Mouse (Mus musculus) midbrain, embryonic 16.5 days (tissue): ENCODE results near the gene Glis1. TPM values are rescaled to one million over a fixed set of nuclear protein-coding genes. Genes with fewer than 3 reads are reported as not detected.
"Not testable (repeated sequence)": the region's sequence is repeated elsewhere in the genome, so short reads cannot be mapped to it uniquely, and the experiment has no call there.

Experiments
- ATAC-seq: fragments of 200-750 bp; cut with Nextera tagmentation; 2 replicates; pipeline ENCODE4 v1.8.0; 2017; ENCODE audit warnings: moderate TSS enrichment
- H3K27ac ChIP-seq: fragments of 300-500 bp; sonication (generic); 2 replicates; pipeline ENCODE4 v1.5.1; 2014; ENCODE audit warnings: mild to moderate bottlenecking, low read length, mixed read lengths
- H3K27me3 ChIP-seq: fragments of 300-500 bp; sonication (generic); 2 replicates; pipeline ENCODE4 v1.6.1; 2014; ENCODE audit warnings: low read depth, low read length, mixed read lengths; ENCODE audit not compliant: control insufficient read depth, insufficient read depth
- H3K36me3 ChIP-seq: fragments of 300-500 bp; sonication (generic); 2 replicates; pipeline ENCODE4 v1.6.1; 2014; ENCODE audit warnings: mild to moderate bottlenecking, low read length, moderate library complexity, mixed read lengths; ENCODE audit not compliant: control insufficient read depth, insufficient read depth
- H3K4me1 ChIP-seq: fragments of 300-500 bp; sonication (generic); 2 replicates; pipeline ENCODE4 v1.6.1; 2014; ENCODE audit warnings: mild to moderate bottlenecking, low read length, mixed read lengths; ENCODE audit not compliant: control insufficient read depth, insufficient read depth
- H3K4me2 ChIP-seq: fragments of 300-500 bp; sonication (generic); 2 replicates; pipeline ENCODE4 v1.6.1; 2014; ENCODE audit warnings: mild to moderate bottlenecking, low read length, mixed read lengths
- H3K4me3 ChIP-seq: fragments of 300-500 bp; sonication (generic); 2 replicates; pipeline ENCODE4 v1.5.1; 2014; ENCODE audit warnings: low read depth, mild to moderate bottlenecking, low read length, moderate library complexity, mixed read lengths
- H3K9ac ChIP-seq: fragments of 300-500 bp; sonication (generic); 2 replicates; pipeline ENCODE4 v1.6.1; 2014; ENCODE audit warnings: low read depth, low read length, mixed read lengths
- H3K9me3 ChIP-seq: fragments of 300-500 bp; sonication (generic); replicated peaks from 2 replicates; pipeline ENCODE4 v1.6.1; 2014; ENCODE audit warnings: mild to moderate bottlenecking, low read length, mixed read lengths; ENCODE audit not compliant: control insufficient read depth, poor library complexity, severe bottlenecking
- WGBS: fragments of 180-500 bp; shearing (Covaris S2); extraction: QIAGEN DNeasy Blood & Tissue Kit; methylation state at CpG from one replicate; pipeline ENCODE4 v1.1.7; 2014; 5-methylcytosine and 5-hydroxymethylcytosine counted together
- polyA plus RNA-seq: library from polyadenylated mRNA; unstranded; fragments of >200 nt; fragmentation: Nextera tagmentation; extraction: Ambion mirVana; gene quantifications from 2 replicates; pipeline ENCODE4 v1.2.1, GENCODE M21; 2015

Gene Glis1
- polyA plus RNA-seq, 1 experiment from 2014 or later, result 2.4 TPM

DNA sequence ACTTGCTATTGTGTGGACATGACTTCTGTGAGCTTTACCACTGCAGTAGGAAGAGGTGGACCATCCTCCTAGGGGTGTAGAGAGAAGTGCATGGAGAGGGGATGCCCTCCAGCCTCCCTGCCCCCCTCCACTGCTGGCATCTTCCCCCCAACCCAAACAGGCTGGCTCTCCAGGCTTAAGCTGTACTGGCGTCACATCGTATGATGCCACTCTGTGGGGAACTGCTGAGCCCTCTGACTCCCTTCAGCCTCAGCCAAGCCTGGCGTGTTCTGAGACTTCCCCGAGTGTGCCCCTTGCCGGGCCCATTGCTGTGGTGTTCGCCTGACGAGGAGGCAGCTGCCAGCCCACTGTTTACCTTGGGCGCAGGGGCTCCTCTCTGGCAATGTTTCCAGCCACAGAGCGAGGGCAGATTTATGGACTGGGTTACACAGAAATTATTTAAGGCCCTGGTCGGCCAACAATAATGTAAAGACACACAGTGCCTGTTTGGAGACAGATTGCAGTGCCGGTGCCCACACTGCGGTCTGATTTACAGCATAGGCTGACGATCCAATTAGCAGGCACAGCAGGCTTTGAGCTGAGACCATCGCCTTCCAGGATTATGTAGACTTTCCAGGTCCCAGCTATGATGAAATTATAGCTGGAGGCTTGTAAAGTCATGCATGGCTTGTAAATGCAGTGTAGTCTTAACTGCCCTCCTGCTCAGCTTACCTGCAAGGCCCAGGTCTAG lies 156.6 kb downstream of the Glis1 start:
- Histone ChIP-seq H3K4me2 (no peak overlapping the region), H3K9ac (no peak overlapping the region), H3K4me3 (no peak overlapping the region), H3K4me1 (no peaks in the 10 kb centered on the region; the same call in 1 of the 2 replicates), H3K9me3 (no peaks in the 10 kb centered on the region), H3K36me3 (no peaks in the 10 kb centered on the region), H3K27me3 (no peaks in the 10 kb centered on the region), H3K27ac (peak overlapping the region; percentile 26; the same call in 1 of the 2 replicates)
- peak; percentile 41; the same call in 1 of the 2 replicates for ATAC-seq
- 63% methylated on average over 14 of the region's 14 CpGs for WGBS

DNA sequence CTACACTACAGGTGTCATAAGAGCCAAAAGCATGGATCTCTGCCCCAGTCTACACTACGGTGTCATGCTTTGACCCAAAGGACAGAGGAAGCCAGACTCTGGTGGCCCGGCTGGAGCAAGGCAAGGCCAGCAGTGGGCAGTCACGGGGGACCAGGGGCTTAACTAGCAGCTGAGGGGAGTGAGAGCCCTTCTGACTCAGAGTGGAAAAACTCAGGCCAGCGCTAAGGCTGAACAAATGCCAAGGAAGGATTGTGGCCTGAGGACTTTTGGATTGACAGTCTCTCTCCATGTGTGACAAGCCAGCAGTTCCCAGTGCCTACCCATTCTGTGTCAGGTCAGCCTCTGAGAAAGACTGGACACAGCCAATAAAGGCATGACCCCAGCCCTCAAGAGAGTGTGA lies 159.0 kb downstream of the Glis1 start:
- no peak overlapping the region for H3K27ac ChIP-seq
- H3K4me3 ChIP-seq, result no peak overlapping the region
- ATAC-seq, result no peak
- WGBS, result 81% methylated on average over 4 of the region's 4 CpGs
- H3K4me2 ChIP-seq, result no peak overlapping the region
- H3K9ac ChIP-seq, result no peak overlapping the region
- peaks cover 8% of the 10 kb centered on the region for H3K4me1 ChIP-seq
- H3K9me3 ChIP-seq, result no peaks in the 10 kb centered on the region
- H3K27me3 ChIP-seq, result no peaks in the 10 kb centered on the region
- H3K36me3 ChIP-seq, result no peaks in the 10 kb centered on the region

DNA sequence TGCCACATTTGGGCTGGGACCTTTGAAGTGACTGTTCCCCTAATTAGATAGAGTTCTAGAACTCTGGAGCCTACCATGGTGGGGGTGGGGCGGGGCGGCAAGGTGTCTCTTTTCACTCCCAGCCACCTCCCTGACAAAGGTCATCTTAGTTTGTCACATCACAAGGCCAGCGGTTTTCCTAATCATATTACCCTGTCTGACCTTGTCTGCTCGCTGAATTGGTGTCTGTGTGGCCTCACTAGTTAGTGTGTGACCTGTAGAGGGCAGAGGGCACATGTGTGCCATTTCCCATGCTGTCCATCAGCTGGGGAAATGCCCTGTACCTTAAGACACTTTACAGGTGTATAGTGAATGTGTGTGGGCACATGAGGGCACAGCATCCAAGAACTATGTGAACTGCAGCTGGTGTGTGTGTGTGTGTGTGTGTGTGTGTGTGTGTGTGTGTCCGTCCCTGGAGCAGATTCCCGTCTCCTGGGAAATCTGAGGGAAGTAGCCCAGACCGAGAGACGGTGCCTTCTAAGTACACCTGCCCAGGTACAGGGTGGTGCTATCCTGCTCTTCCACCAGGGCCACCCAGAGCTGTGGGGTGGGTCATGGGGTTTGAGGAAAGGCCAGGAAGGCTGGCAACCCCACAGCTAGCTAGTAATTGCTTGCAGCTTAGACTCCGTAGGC lies 163.0 kb downstream of the Glis1 start:
- H3K4me2 ChIP-seq, result no peak overlapping the region
- H3K9me3 ChIP-seq, result no peaks in the 10 kb centered on the region
- H3K4me3 ChIP-seq, result no peak overlapping the region
- H3K27ac ChIP-seq, result no peak overlapping the region
- 53% methylated on average over 9 of the region's 9 CpGs for WGBS
- no peak overlapping the region for H3K9ac ChIP-seq
- no peak for ATAC-seq
- peaks cover 8% of the 10 kb centered on the region for H3K4me1 ChIP-seq
- H3K27me3 ChIP-seq, result no peaks in the 10 kb centered on the region
- no peaks in the 10 kb centered on the region for H3K36me3 ChIP-seq

DNA sequence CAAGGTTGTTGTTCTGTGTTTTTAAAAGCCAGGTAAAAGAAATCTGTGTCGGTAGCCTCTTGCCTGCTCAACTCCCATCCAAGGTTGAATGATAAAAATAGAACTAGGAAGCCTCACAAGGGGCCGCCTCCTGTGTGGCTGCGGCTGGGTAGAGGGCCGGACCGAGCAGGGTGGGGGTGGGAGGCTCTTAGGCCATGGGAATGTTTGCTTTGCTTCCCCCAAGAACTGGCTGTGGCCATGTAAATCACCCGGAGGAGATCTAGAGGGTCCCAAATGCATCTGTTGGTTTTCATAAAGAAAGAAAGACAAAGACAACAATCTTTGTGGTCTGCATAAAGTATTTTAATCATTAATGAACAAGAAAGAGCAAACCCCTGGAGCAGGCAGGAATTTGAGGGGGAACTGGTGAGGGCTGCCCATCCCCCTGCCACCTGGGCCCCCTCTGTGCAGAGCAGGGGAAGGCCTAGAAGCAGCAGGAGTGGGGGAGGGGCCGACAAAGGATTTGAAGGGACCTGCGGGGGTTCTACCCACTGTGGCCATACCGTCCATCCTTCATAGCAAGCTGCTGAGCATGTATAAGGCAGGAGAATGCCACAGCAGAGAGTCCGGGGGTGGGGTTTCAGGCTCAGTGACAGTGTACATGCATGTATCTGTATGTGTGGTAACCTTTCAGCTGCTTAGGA lies 163.6 kb downstream of the Glis1 start:
- WGBS, result 18% methylated on average over 10 of the region's 10 CpGs
- Histone ChIP-seq H3K27me3 (no peaks in the 10 kb centered on the region), H3K4me2 (no peak overlapping the region), H3K9me3 (no peaks in the 10 kb centered on the region), H3K36me3 (no peaks in the 10 kb centered on the region), H3K9ac (no peak overlapping the region), H3K4me1 (peaks cover 8% of the 10 kb centered on the region), H3K4me3 (no peak overlapping the region), H3K27ac (no peak overlapping the region)
- ATAC-seq, result no peak

DNA sequence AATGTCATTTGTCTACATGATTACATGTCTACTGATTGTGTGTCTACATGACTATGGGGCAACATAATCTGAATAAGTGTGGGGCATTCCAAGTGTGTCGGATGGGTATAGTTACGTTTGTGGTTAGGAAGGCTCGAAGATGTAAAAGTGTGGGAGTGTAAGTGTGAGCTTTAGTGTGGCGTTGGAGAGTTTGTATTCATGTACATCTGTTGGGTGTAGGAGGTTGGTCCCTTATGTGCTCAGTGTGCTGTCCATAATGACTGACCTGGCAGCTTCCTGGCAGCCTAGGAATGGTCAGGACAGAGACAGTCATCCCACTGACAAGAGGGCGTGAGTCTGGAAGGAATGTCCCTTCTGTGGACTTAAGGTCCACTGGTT lies 164.2 kb downstream of the Glis1 start:
- H3K4me1 ChIP-seq, ATAC-seq: not testable (repeated sequence)
- WGBS, result 94% methylated on average over 5 of the region's 5 CpGs

DNA sequence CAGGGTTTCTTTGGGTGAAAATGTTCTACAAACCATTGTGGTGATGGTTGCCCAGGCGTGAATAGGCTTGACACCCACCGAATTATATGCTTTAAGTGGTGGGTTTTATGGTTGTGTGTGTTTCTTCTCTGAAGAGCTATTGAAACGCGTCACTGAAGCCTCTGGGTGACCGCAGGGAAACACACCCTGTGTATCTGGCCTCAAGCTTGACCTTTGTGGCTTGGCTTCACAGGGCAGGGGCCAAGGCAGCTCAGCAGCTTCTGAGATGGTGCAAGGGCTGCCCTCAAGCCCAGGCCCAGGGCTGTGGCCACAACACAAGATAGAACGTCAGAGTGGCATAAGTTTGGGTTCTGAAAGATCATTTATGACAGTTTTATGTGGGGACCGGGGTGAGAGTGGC lies 167.9 kb downstream of the Glis1 start:
- Histone ChIP-seq H3K27me3 (no peaks in the 10 kb centered on the region), H3K27ac (no peak overlapping the region), H3K4me2 (no peak overlapping the region), H3K4me1 (peaks cover 8% of the 10 kb centered on the region), H3K9me3 (no peaks in the 10 kb centered on the region), H3K4me3 (no peak overlapping the region), H3K9ac (no peak overlapping the region), H3K36me3 (no peaks in the 10 kb centered on the region)
- WGBS, result 85% methylated on average over 7 of the region's 7 CpGs
- ATAC-seq, result no peak

More for the DNA sequence above, 164.2 kb downstream of the Glis1 start:
- not testable (repeated sequence) for H3K9ac ChIP-seq, H3K36me3 ChIP-seq, H3K4me3 ChIP-seq, H3K27me3 ChIP-seq, H3K9me3 ChIP-seq, H3K4me2 ChIP-seq, H3K27ac ChIP-seq

DNA sequence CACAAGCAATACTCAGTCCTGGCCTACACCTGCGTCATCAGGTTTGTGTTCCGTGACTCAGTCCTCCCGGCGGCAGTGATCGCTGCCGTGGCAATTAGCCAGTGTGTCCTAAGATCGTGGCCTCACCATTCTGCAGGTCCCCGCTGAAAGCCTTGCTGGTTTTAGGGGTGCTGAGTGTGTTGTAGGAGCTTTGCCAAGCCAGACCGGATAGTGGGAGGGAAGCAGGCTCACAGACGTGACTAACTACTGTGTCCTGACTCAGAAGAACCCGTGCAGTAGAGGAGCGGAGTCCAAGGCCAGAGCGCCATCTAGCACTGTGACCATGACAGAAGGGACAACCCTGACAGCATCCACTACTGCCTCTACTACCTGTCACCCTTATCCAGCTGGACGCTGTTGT lies 168.4 kb downstream of the Glis1 start:
- peaks cover 6% of the 10 kb centered on the region for H3K4me1 ChIP-seq
- H3K27ac ChIP-seq, result no peak overlapping the region
- 80% methylated on average over 14 of the region's 14 CpGs for WGBS
- H3K4me2 ChIP-seq, result no peak overlapping the region
- H3K27me3 ChIP-seq, result no peaks in the 10 kb centered on the region
- no peak for ATAC-seq
- H3K9ac ChIP-seq, result no peak overlapping the region
- H3K9me3 ChIP-seq, result no peaks in the 10 kb centered on the region
- no peaks in the 10 kb centered on the region for H3K36me3 ChIP-seq
- H3K4me3 ChIP-seq, result no peak overlapping the region

DNA sequence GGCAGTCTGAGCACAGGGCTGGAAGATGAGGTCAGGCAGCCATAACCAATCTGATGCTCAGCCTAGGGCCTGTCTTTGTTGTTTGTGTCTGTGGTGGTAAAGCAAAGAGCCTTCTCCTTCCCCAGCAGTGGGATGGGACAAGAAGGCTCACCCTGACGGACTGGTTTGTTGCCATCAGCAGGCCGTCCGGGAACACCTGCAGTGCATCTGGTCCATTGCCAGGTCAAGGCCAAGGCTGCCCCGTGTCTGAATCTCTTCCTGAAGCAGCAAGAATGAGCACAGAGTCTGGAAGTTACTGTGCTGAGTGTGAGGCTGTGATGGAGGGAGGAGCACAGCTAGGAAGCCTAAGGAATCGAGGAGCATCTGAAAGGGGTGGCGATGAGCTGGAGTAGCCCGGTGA lies 168.8 kb downstream of the Glis1 start:
- no peak overlapping the region for H3K9ac ChIP-seq
- H3K27ac ChIP-seq, result no peak overlapping the region
- H3K4me3 ChIP-seq, result no peak overlapping the region
- no peaks in the 10 kb centered on the region for H3K36me3 ChIP-seq
- no peaks in the 10 kb centered on the region for H3K9me3 ChIP-seq
- peaks cover 2% of the 10 kb centered on the region for H3K4me1 ChIP-seq
- WGBS, result 72% methylated on average over 7 of the region's 7 CpGs
- H3K27me3 ChIP-seq, result no peaks in the 10 kb centered on the region
- ATAC-seq, result no peak
- H3K4me2 ChIP-seq, result no peak overlapping the region
